Mouse (Mus musculus): Measurements from ENCODE around the gene Ggta1.

GRCm38 (mm10) chr2:35397590-35398173, 65.3 kb downstream of the Ggta1 start:
- peak; percentile 99 for TF ChIP-seq CTCF (IDR thresholded peaks at IDR 0.05)
- TF ChIP-seq POLR2A (IDR thresholded peaks at IDR 0.05; ENCODE audit: insufficient read depth, low read depth, low read length), result no peak
- TF ChIP-seq EP300 (IDR thresholded peaks at IDR 0.05; ENCODE audit: insufficient read depth, low read depth, low read length), result peak; percentile 57; the same call in 1 of the 2 replicates
